ENCODE assay signal across 17 mouse cellular contexts in genomic region chr15:51390383-51390782, GRCm38 (mm10).
"Had no signal": no experiment of that assay in that cellular context is flagged by ENCODE, and none has a peak within 500 bp of the region (broad histone marks: within the 10 kb centered on the region; RNA-seq: fewer than 3 reads in every experiment).

No protein-coding gene starts in this region.

- ATAC-seq: lung, postnatal 0 days; midbrain, embryonic 13.5 days; midbrain, embryonic 15.5 days had no signal

- H3K4me2 ChIP-seq: lung, embryonic 15.5 days; midbrain, embryonic 11.5 days; midbrain, embryonic 13.5 days; midbrain, embryonic 15.5 days; neural tube, embryonic 12.5 days; stomach, embryonic 15.5 days had no signal

- H3K36me3 ChIP-seq: lung, embryonic 15.5 days; midbrain, embryonic 13.5 days; midbrain, embryonic 15.5 days; neural tube, embryonic 12.5 days; stomach, embryonic 15.5 days had no signal

- H3K27me3 ChIP-seq: lung, embryonic 15.5 days; megakaryocyte, embryonic 14.5 days; midbrain, embryonic 13.5 days; midbrain, embryonic 15.5 days; neural tube, embryonic 12.5 days; stomach, embryonic 15.5 days had no signal

- H3K9ac ChIP-seq: lung, embryonic 15.5 days; midbrain, embryonic 13.5 days; midbrain, embryonic 15.5 days; neural tube, embryonic 12.5 days; stomach, embryonic 15.5 days had no signal

- H3K4me3 ChIP-seq: lung, embryonic 15.5 days; megakaryocyte, embryonic 14.5 days; midbrain, embryonic 13.5 days; midbrain, embryonic 15.5 days; neural tube, embryonic 12.5 days; stomach, embryonic 15.5 days had no signal

- DNase-seq: lung, adult 2 months; lung, postnatal 14 days; lung, postnatal 36 days; right cerebral cortex, postnatal 14 days; thymus, adult 18-20 months; thymus, postnatal 14 days; thymus, postnatal 36 days had no signal

- H3K4me1 ChIP-seq: lung, embryonic 15.5 days; megakaryocyte, embryonic 14.5 days; midbrain, embryonic 13.5 days; midbrain, embryonic 15.5 days; neural tube, embryonic 12.5 days; stomach, embryonic 15.5 days had no signal

- H3K9me3 ChIP-seq: lung, embryonic 15.5 days; midbrain, embryonic 13.5 days; midbrain, embryonic 15.5 days; neural tube, embryonic 12.5 days; stomach, embryonic 15.5 days had no signal

- H3K27ac ChIP-seq: lung, embryonic 15.5 days; macrophage; midbrain, embryonic 13.5 days; midbrain, embryonic 15.5 days; neural tube, embryonic 12.5 days; stomach, embryonic 15.5 days; stomach, postnatal 0 days had no signal
